Mouse (Mus musculus): Measurements from ENCODE around the gene Crxos. TPM values are rescaled to one million over a fixed set of nuclear protein-coding genes. Genes with fewer than 3 reads are reported as not detected.

Crxos gene
- polyA plus RNA-seq, 1 experiment = not detected

- H3K4me1 ChIP-seq (ENCODE audit: control insufficient read depth, insufficient read depth, insufficient read length, low read length) = no peaks in the 10 kb centered on the region
- 84% methylated on average over 2 of the region's 2 CpGs for WGBS
- no peak overlapping the region for H3K4me3 ChIP-seq (ENCODE audit: low read depth, low read length)
- H3K27ac ChIP-seq (ENCODE audit: insufficient read depth, low read depth, low read length) = no peak overlapping the region
- TF ChIP-seq POLR2A (IDR thresholded peaks at IDR 0.05; ENCODE audit: low read depth, low read length) (no peak), CTCF (IDR thresholded peaks at IDR 0.05; ENCODE audit: extremely low read depth, insufficient read length, insufficient replicate concordance, low read depth, low read length) (no peak)
- no peaks in the 10 kb centered on the region for H3K36me3 ChIP-seq (ENCODE audit: control insufficient read depth, insufficient read depth, low read length)
- no peaks in the 10 kb centered on the region for H3K27me3 ChIP-seq (ENCODE audit: control insufficient read depth, insufficient read depth, low read length)
Measured at GRCm38 (mm10) chr7:15884127-15884526, 1.7 kb downstream of the Crxos start.

DNA sequence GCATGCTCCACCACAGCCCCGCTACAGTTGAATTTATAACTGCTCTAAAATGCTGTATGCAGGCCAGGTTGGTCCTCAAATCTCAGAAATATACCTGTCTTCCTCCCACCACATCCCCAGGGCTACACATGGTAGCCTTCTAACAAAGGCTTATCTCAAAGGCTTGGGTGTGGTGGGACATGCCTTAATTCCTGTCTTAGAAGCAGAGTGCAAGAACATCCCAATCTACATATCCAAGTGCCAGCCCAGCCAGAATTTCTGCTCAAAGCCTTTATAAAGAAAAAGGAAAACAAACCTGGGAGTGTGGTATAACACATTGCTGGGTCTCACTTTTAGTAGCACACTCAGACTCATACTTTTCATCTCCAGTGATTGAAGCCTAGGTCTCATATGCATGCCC is 11.8 kb downstream of the Crxos start:
- whole genome bisulfite sequencing = 78% methylated on average over 1 of the region's 1 CpGs
- TF ChIP-seq CTCF (IDR thresholded peaks at IDR 0.05; ENCODE audit: extremely low read depth, insufficient read length, insufficient replicate concordance, low read depth, low read length) = no peak
- TF ChIP-seq POLR2A (IDR thresholded peaks at IDR 0.05; ENCODE audit: low read depth, low read length) = no peak
- H3K36me3 ChIP-seq (ENCODE audit: control insufficient read depth, insufficient read depth, low read length) = no peaks in the 10 kb centered on the region

GRCm38 (mm10) chr7:15901366-15902048 is 19.1 kb downstream of the Crxos start:
- no peak overlapping the region for H3K4me3 ChIP-seq (ENCODE audit: low read depth, low read length)
- no peaks in the 10 kb centered on the region for H3K4me1 ChIP-seq (ENCODE audit: control insufficient read depth, insufficient read depth, insufficient read length, low read length)
- H3K36me3 ChIP-seq (ENCODE audit: control insufficient read depth, insufficient read depth, low read length) = no peaks in the 10 kb centered on the region
- H3K27ac ChIP-seq (ENCODE audit: insufficient read depth, low read depth, low read length) = no peak overlapping the region
- 74% methylated on average over 9 of the region's 9 CpGs for WGBS
- no peaks in the 10 kb centered on the region for H3K27me3 ChIP-seq (ENCODE audit: control insufficient read depth, insufficient read depth, low read length)
- no peak for TF ChIP-seq CTCF (IDR thresholded peaks at IDR 0.05; ENCODE audit: extremely low read depth, insufficient read length, insufficient replicate concordance, low read depth, low read length)
- no peak for TF ChIP-seq POLR2A (IDR thresholded peaks at IDR 0.05; ENCODE audit: low read depth, low read length)

More for the DNA sequence above, 11.8 kb downstream of the Crxos start:
- Histone ChIP-seq H3K4me3 (ENCODE audit: low read depth, low read length) (no peak overlapping the region), H3K4me1 (ENCODE audit: control insufficient read depth, insufficient read depth, insufficient read length, low read length) (no peaks in the 10 kb centered on the region), H3K27ac (ENCODE audit: insufficient read depth, low read depth, low read length) (no peak overlapping the region), H3K27me3 (ENCODE audit: control insufficient read depth, insufficient read depth, low read length) (no peaks in the 10 kb centered on the region)

DNA sequence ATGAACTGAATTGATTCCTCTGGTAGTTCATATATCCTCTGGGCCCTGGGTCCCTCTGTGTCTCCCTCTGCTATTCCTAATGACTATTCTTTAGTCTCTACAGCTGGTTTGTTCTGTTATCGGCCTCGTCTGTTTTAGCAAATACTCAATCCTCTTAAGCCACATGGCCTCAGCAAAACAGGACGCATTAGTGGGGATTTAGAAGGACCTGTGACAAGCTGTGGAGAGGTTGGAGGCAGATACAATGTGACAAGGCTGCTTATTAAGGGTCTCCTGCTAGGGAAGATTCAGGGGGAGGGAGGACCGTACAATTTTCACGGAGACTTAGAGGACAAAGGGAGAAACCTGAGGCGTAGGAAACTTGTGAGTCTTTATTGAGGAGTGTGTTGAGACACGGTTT is 23.4 kb downstream of the Crxos start:
- WGBS = 75% methylated on average over 7 of the region's 7 CpGs
- Histone ChIP-seq H3K27me3 (ENCODE audit: control insufficient read depth, insufficient read depth, low read length) (no peaks in the 10 kb centered on the region), H3K4me1 (ENCODE audit: control insufficient read depth, insufficient read depth, insufficient read length, low read length) (no peaks in the 10 kb centered on the region), H3K4me3 (ENCODE audit: low read depth, low read length) (no peak overlapping the region), H3K27ac (ENCODE audit: insufficient read depth, low read depth, low read length) (no peak overlapping the region), H3K36me3 (ENCODE audit: control insufficient read depth, insufficient read depth, low read length) (no peaks in the 10 kb centered on the region)
- TF ChIP-seq CTCF (IDR thresholded peaks at IDR 0.05; ENCODE audit: extremely low read depth, insufficient read length, insufficient replicate concordance, low read depth, low read length) (no peak), POLR2A (IDR thresholded peaks at IDR 0.05; ENCODE audit: low read depth, low read length) (no peak)

DNA sequence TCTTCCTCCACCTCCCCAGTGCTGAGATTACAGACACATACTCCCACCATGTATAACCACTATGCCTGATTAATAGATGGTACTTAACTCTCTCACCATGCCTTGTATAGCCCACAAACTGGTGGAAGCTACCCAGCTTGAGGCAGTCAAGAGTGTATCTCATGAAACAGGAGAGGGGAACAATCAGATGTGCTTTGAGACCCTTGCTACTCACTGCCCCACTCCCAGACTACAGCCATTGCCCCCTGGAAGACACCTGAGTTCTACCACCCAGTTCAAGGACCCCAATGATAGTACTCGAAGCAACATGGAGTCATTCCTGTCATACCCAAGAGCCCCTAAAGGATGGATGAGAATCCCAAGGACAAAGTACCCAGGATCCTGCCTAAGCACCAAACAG is 24.2 kb downstream of the Crxos start:
- H3K4me3 ChIP-seq (ENCODE audit: low read depth, low read length) = no peak overlapping the region
- TF ChIP-seq CTCF (IDR thresholded peaks at IDR 0.05; ENCODE audit: extremely low read depth, insufficient read length, insufficient replicate concordance, low read depth, low read length) = no peak
- TF ChIP-seq POLR2A (IDR thresholded peaks at IDR 0.05; ENCODE audit: low read depth, low read length) = no peak
- no peaks in the 10 kb centered on the region for H3K4me1 ChIP-seq (ENCODE audit: control insufficient read depth, insufficient read depth, insufficient read length, low read length)
- no peaks in the 10 kb centered on the region for H3K27me3 ChIP-seq (ENCODE audit: control insufficient read depth, insufficient read depth, low read length)
- H3K27ac ChIP-seq (ENCODE audit: insufficient read depth, low read depth, low read length) = no peak overlapping the region
- no peaks in the 10 kb centered on the region for H3K36me3 ChIP-seq (ENCODE audit: control insufficient read depth, insufficient read depth, low read length)
- WGBS = 84% methylated on average over 1 of the region's 1 CpGs

DNA sequence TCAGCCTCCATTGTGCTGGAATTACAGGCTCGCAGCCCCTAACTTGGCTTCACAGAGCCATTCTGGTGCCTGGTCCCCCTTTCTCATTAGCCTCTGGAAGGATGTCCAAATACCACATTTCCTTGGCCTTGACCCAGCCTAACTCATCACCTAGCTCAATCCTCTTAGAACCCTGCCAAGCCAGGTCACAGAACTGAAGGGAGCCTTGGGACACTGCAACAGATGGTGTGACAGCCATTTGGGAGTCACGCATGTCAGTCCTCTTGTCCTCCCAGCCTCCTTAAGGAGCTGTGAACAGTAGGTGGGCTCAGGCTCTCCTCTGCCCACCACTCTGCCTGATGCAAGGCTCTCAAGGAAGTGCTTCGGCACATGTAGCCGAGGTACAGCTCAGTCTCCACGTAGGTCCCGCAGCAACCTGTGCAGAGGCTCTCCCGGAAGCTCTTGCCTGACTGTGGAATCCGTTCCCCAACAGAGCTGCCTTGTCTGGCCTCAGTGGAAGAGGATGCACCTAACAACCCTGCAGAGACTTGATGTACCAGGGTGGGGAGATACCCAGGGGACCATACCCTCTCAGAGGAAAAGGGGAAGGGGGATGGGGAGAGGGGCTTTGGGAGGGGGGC is 25.7 kb downstream of the Crxos start:
- no peak overlapping the region for H3K4me3 ChIP-seq (ENCODE audit: low read depth, low read length)
- WGBS = 75% methylated on average over 8 of the region's 8 CpGs
- no peaks in the 10 kb centered on the region for H3K36me3 ChIP-seq (ENCODE audit: control insufficient read depth, insufficient read depth, low read length)
- no peak overlapping the region for H3K27ac ChIP-seq (ENCODE audit: insufficient read depth, low read depth, low read length)
- H3K4me1 ChIP-seq (ENCODE audit: control insufficient read depth, insufficient read depth, insufficient read length, low read length) = no peaks in the 10 kb centered on the region
- no peak for TF ChIP-seq POLR2A (IDR thresholded peaks at IDR 0.05; ENCODE audit: low read depth, low read length)
- TF ChIP-seq CTCF (IDR thresholded peaks at IDR 0.05; ENCODE audit: extremely low read depth, insufficient read length, insufficient replicate concordance, low read depth, low read length) = no peak
- no peaks in the 10 kb centered on the region for H3K27me3 ChIP-seq (ENCODE audit: control insufficient read depth, insufficient read depth, low read length)

DNA sequence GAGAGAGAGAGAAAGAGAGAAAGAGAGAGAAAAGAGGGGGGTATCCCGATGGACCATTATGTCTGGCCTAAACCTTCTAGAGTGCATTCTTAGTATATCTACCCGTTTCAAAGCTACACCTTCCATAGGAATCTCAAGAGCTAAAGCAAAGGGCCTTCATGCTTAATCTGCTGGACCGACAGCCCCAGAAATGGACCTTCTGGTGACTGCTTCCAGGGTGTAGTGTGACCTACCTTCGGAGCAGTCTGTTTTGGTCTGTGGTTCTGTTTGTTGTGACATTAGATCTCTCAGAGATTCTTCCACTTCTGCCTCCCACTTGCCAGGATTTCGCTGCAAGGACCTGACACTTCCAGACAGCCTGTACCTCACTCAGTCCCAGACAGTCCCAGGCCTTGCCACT is 28.1 kb downstream of the Crxos start:
- 82% methylated on average over 5 of the region's 5 CpGs for WGBS

More for the DNA sequence above, 28.1 kb downstream of the Crxos start:
- no peaks in the 10 kb centered on the region for H3K27me3 ChIP-seq (ENCODE audit: control insufficient read depth, insufficient read depth, low read length)
- TF ChIP-seq POLR2A (IDR thresholded peaks at IDR 0.05; ENCODE audit: low read depth, low read length) (no peak), CTCF (IDR thresholded peaks at IDR 0.05; ENCODE audit: extremely low read depth, insufficient read length, insufficient replicate concordance, low read depth, low read length) (no peak)
- H3K4me1 ChIP-seq (ENCODE audit: control insufficient read depth, insufficient read depth, insufficient read length, low read length) = no peaks in the 10 kb centered on the region
- no peak overlapping the region for H3K4me3 ChIP-seq (ENCODE audit: low read depth, low read length)
- no peaks in the 10 kb centered on the region for H3K36me3 ChIP-seq (ENCODE audit: control insufficient read depth, insufficient read depth, low read length)
- H3K27ac ChIP-seq (ENCODE audit: insufficient read depth, low read depth, low read length) = no peak overlapping the region
